Mouse (Mus musculus) olfactory bulb, adult 2 months (tissue): ENCODE measurements around the gene Eno2. TPM values are rescaled to one million over a fixed set of nuclear protein-coding genes. Genes with fewer than 3 reads are reported as not detected.
A peak's percentile ranks its signal among the peaks of the same experiment; 100 is the strongest.

ENCODE experiments used
- H3K27ac ChIP-seq: fragments of 200-500 bp; 2 replicates; pipeline ENCODE4 v1.5.1; 2012; ENCODE audit warnings: low read depth, low read length; ENCODE audit not compliant: insufficient read depth
- H3K4me1 ChIP-seq: fragments of 200-500 bp; 2 replicates; pipeline ENCODE4 v1.6.1; 2012; ENCODE audit warnings: low read length; ENCODE audit not compliant: control insufficient read depth, insufficient read depth
- H3K4me3 ChIP-seq: fragments of 200-500 bp; 2 replicates; pipeline ENCODE4 v1.5.1; 2012; ENCODE audit warnings: mild to moderate bottlenecking, low read depth, low read length, moderate library complexity; ENCODE audit not compliant: insufficient read depth
- CTCF ChIP-seq: fragments of 200-500 bp; IDR thresholded peaks from 2 replicates; pipeline ENCODE4 v1.5.1; 2012; ENCODE audit warnings: low read depth, mild to moderate bottlenecking, low read length, moderate library complexity; ENCODE audit not compliant: insufficient read depth
- POLR2A ChIP-seq: fragments of 200-500 bp; IDR thresholded peaks from 2 replicates; pipeline ENCODE4 v1.6.1; 2012; ENCODE audit warnings: mild to moderate bottlenecking, low read depth, low read length, moderate library complexity; ENCODE audit not compliant: insufficient read depth
- WGBS: fragments of 180-500 bp; shearing (Covaris S2); methylation state at CpG from one replicate; pipeline ENCODE4 v1.1.7; 2018; 5-methylcytosine and 5-hydroxymethylcytosine counted together
- polyA plus RNA-seq: library from polyadenylated mRNA; stranded (reverse); fragments of >200 nt; gene quantifications from 2 replicates; pipeline ENCODE4 v1.2.4, GENCODE M21; 2012; ENCODE audit warnings: low replicate concordance; ENCODE audit not compliant: missing spikeins, insufficient read depth, insufficient read length

Eno2 gene
- polyA plus RNA-seq, 1 experiment, result 939 TPM

DNA sequence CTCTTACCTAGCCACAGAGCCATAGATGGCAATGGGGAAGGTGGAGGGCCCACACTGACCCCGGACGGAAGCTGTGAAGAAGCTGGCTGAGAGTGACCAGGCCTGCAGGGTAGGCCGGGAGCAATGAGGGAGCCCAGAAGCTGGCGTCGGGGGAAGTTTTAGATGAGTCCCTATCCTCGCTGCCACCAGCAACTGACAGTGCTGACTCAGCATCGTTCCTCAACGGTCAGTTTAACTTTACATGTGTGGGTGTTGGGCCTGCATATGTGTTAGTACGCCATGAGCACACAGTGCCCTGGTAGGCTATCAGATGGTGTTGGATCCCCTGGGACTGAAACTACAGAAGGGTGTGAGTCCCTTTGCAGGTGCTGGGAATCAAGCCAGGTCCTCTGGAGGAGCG is 45.0 kb downstream of the Eno2 start:
- Histone ChIP-seq H3K4me1 (no peaks in the 10 kb centered on the region), H3K4me3 (no peak overlapping the region), H3K27ac (no peak overlapping the region)
- 90% methylated on average over 10 of the region's 10 CpGs for WGBS
- TF ChIP-seq POLR2A (no peak), CTCF (no peak)

DNA sequence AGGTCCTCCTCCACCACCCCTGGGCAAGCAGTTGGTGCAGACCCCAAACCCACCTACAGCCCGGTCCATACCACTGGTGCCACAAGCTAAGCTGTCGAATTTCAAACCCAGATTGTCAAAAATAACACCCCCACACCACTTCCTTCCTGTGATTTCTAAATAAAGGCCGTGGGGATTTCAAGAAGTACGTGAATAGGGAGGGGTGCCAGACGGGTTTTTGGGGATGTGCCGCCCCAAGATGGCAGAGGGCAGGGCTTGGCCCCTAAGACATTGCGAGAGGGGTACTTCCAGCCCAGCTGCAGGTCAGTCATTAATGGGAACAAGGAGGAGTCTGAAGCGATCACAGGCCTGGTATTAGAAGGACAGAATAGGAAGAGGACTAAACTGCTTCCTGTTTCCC is 45.9 kb downstream of the Eno2 start:
- no peak for TF ChIP-seq CTCF
- no peak for TF ChIP-seq POLR2A
- H3K4me1 ChIP-seq, result no peaks in the 10 kb centered on the region
- H3K27ac ChIP-seq, result no peak overlapping the region
- WGBS, result 80% methylated on average over 8 of the region's 8 CpGs
- no peak overlapping the region for H3K4me3 ChIP-seq

GRCm38 (mm10) chr6:124722876-124723473 is 46.5 kb downstream of the Eno2 start:
- Histone ChIP-seq H3K27ac (no peak overlapping the region), H3K4me1 (no peaks in the 10 kb centered on the region), H3K4me3 (no peak overlapping the region)
- WGBS, result 82% methylated on average over 6 of the region's 6 CpGs
- TF ChIP-seq POLR2A (no peak), CTCF (no peak)

DNA sequence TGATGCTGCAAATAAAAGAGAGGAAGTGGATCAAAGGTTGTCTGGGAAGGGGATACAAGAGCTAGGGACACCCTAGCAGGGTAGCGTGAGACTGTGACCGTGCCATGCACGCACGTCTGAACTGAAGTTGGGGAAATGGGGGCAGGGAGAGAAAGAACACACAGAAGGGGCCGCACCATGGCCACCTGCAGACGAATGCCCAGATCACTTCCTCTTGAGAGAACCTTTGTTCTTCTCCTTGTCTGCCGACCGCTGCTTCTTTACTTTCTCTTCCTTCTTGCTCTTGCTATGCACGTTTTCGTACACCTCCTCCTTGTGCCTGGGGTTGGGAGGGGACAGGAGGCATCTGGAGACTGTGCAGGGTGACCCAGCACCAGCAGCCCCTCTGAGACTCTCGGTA is 48.6 kb downstream of the Eno2 start:
- TF ChIP-seq POLR2A (no peak), CTCF (no peak)
- H3K4me3 ChIP-seq, result no peak overlapping the region
- 0 out of 2 replicates have a peak, but pooled peaks cover 3% of the 10 kb centered on the region for H3K4me1 ChIP-seq
- no peak overlapping the region for H3K27ac ChIP-seq
- 60% methylated on average over 11 of the region's 11 CpGs for WGBS

DNA sequence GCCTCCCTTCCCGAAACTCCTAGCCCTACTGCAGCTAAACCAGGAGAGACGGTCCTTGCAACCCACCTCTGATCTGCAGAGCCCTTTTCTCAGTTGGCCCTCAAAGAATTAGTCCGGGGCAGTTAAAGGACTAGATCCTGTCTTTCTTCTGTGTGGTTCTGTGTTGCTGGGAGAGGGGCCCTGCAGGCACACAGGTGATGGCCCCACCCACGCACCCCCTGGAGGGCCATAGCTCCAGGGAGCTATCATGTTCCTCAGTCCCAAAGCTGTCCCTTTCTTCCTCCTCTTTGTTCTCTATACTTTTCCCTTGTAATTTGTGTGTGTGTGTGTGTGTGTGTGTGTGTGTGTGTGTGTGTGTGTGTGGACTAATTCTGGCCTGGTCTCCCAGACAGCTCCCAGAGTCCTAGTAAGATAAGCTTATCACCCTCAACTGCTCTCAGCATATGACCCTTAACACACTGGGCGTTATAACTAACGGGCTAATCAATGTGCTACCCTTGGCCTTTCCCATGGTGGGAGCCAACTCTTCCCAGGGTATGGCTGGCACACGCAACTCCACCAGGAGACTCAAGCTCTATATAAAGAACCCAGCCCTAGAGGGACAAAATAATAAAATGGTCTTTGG is 50.0 kb downstream of the Eno2 start:
- no peak overlapping the region for H3K4me3 ChIP-seq
- TF ChIP-seq CTCF (no peak), POLR2A (no peak)
- 78% methylated on average over 7 of the region's 7 CpGs for WGBS
- H3K4me1 ChIP-seq, result 0 out of 2 replicates have a peak, but pooled peaks cover 3% of the 10 kb centered on the region
- no peak overlapping the region for H3K27ac ChIP-seq

GRCm38 (mm10) chr6:124718703-124719102 is 50.8 kb downstream of the Eno2 start:
- H3K27ac ChIP-seq, result no peak overlapping the region
- peaks cover 6% of the 10 kb centered on the region; the same call in 1 of the 2 replicates for H3K4me1 ChIP-seq
- no peak for TF ChIP-seq POLR2A
- TF ChIP-seq CTCF, result no peak
- no peak overlapping the region for H3K4me3 ChIP-seq
- WGBS, result 74% methylated on average over 16 of the region's 16 CpGs

GRCm38 (mm10) chr6:124717968-124718367 is 51.5 kb downstream of the Eno2 start:
- no peak overlapping the region for H3K4me3 ChIP-seq
- 84% methylated on average over 13 of the region's 13 CpGs for WGBS
- H3K4me1 ChIP-seq, result peaks cover 9% of the 10 kb centered on the region
- no peak overlapping the region for H3K27ac ChIP-seq
- no peak for TF ChIP-seq CTCF

- TF ChIP-seq POLR2A (no peak), CTCF (no peak)
- Histone ChIP-seq H3K4me3 (no peak overlapping the region), H3K4me1 (peaks cover 12% of the 10 kb centered on the region), H3K27ac (no peak overlapping the region; the same call in 1 of the 2 replicates)
- WGBS, result 46% methylated on average over 20 of the region's 20 CpGs
These were observed 52.5 kb downstream of the Eno2 start for GRCm38 (mm10) chr6:124716864-124717490.

GRCm38 (mm10) chr6:124712918-124713317 is 56.6 kb downstream of the Eno2 start:
- Histone ChIP-seq H3K27ac (no peak overlapping the region), H3K4me1 (peaks cover 15% of the 10 kb centered on the region), H3K4me3 (peak overlapping the region; percentile 66)
- 11% methylated on average over 11 of the region's 11 CpGs for WGBS
- TF ChIP-seq POLR2A (no peak), CTCF (no peak)
